Mouse (Mus musculus) ES-Bruce4 (cell line): ENCODE measurements around the gene Pgbd5. TPM values are rescaled to one million over a fixed set of nuclear protein-coding genes. Genes with fewer than 3 reads are reported as not detected.

Experiments used
- H3K27ac ChIP-seq: 2 replicates; pipeline ENCODE4 v1.5.1; 2012; ENCODE audit warnings: low read length, inconsistent platforms; ENCODE audit not compliant: insufficient read depth
- H3K27me3 ChIP-seq: 2 replicates; pipeline ENCODE4 v1.6.1; 2012; ENCODE audit warnings: mild to moderate bottlenecking, low read length, inconsistent platforms; ENCODE audit not compliant: control insufficient read depth, poor library complexity, insufficient read depth, severe bottlenecking
- H3K36me3 ChIP-seq: 2 replicates; pipeline ENCODE4 v1.6.1; 2012; ENCODE audit warnings: inconsistent platforms, mild to moderate bottlenecking, low read length, moderate library complexity; ENCODE audit not compliant: control insufficient read depth, poor library complexity, insufficient read depth, severe bottlenecking
- H3K4me1 ChIP-seq: one replicate; pipeline ENCODE4 v1.8.1; 2011; ENCODE audit warnings: low read length; ENCODE audit not compliant: control insufficient read depth, insufficient read depth
- H3K4me3 ChIP-seq: 2 replicates; pipeline ENCODE4 v1.5.1; 2011; ENCODE audit warnings: low read depth, mild to moderate bottlenecking, low read length
- H3K9ac ChIP-seq: 2 replicates; pipeline ENCODE4 v1.6.1; 2012; ENCODE audit warnings: low read depth, mild to moderate bottlenecking, inconsistent platforms; ENCODE audit not compliant: poor library complexity, severe bottlenecking
- H3K9me3 ChIP-seq: replicated peaks from 2 replicates; pipeline ENCODE4 v1.6.1; 2012; ENCODE audit warnings: mild to moderate bottlenecking, low read length, inconsistent platforms; ENCODE audit not compliant: control insufficient read depth, poor library complexity, insufficient read depth, severe bottlenecking
- CTCF ChIP-seq: IDR thresholded peaks from one replicate; pipeline ENCODE4 v1.8.1; 2011; ENCODE audit warnings: low read depth, low read length
- EP300 ChIP-seq: IDR thresholded peaks from 2 replicates; pipeline ENCODE4 v1.6.1; 2011; ENCODE audit warnings: low read depth, low read length; ENCODE audit not compliant: insufficient read depth
- POLR2A ChIP-seq: IDR thresholded peaks from one replicate; pipeline ENCODE4 v1.8.1; 2011; ENCODE audit warnings: low read length; ENCODE audit not compliant: insufficient read depth
- polyA plus RNA-seq: library from polyadenylated mRNA; stranded (reverse); fragments of >200 nt; gene quantifications from 2 replicates; pipeline ENCODE4 v1.2.4, GENCODE M21; 2011; ENCODE audit warnings: low read depth; ENCODE audit not compliant: missing spikeins, insufficient read depth, insufficient read length

Pgbd5 gene
- polyA plus RNA-seq, 1 experiment = 4.0 TPM

- Histone ChIP-seq H3K36me3 (no peaks in the 10 kb centered on the region), H3K27me3 (no peaks in the 10 kb centered on the region), H3K9me3 (no peaks in the 10 kb centered on the region), H3K27ac (no peak overlapping the region), H3K4me1 (no peaks in the 10 kb centered on the region), H3K4me3 (no peak overlapping the region), H3K9ac (no peak overlapping the region)
- TF ChIP-seq EP300 (no peak), POLR2A (no peak), CTCF (peak; percentile 77)
These were observed 40.5 kb downstream of the Pgbd5 start for GRCm38 (mm10) chr8:124398843-124399402.

- Histone ChIP-seq H3K27me3 (no peaks in the 10 kb centered on the region), H3K27ac (no peak overlapping the region), H3K9ac (no peak overlapping the region), H3K9me3 (no peaks in the 10 kb centered on the region), H3K36me3 (no peaks in the 10 kb centered on the region), H3K4me3 (no peak overlapping the region), H3K4me1 (no peaks in the 10 kb centered on the region)
- no peak for TF ChIP-seq POLR2A
- no peak for TF ChIP-seq EP300
- no peak for TF ChIP-seq CTCF
These were observed 42.0 kb downstream of the Pgbd5 start for GRCm38 (mm10) chr8:124397321-124398065.

GRCm38 (mm10) chr8:124396531-124396930, 42.9 kb downstream of the Pgbd5 start:
- Histone ChIP-seq H3K9me3 (no peaks in the 10 kb centered on the region), H3K36me3 (no peaks in the 10 kb centered on the region), H3K27me3 (no peaks in the 10 kb centered on the region), H3K4me3 (no peak overlapping the region), H3K27ac (no peak overlapping the region), H3K4me1 (peaks cover 2% of the 10 kb centered on the region), H3K9ac (no peak overlapping the region)
- TF ChIP-seq POLR2A = no peak
- TF ChIP-seq CTCF = no peak
- no peak for TF ChIP-seq EP300

- Histone ChIP-seq H3K4me3 (no peak overlapping the region), H3K27ac (no peak overlapping the region), H3K9me3 (no peaks in the 10 kb centered on the region), H3K36me3 (no peaks in the 10 kb centered on the region), H3K27me3 (no peaks in the 10 kb centered on the region), H3K4me1 (peaks cover 2% of the 10 kb centered on the region), H3K9ac (no peak overlapping the region)
- TF ChIP-seq CTCF = no peak
These were observed 44.1 kb downstream of the Pgbd5 start for GRCm38 (mm10) chr8:124395392-124395791.

GRCm38 (mm10) chr8:124394951-124395350, 44.5 kb downstream of the Pgbd5 start:
- no peak overlapping the region for H3K4me3 ChIP-seq
- no peak overlapping the region for H3K9ac ChIP-seq
- H3K9me3 ChIP-seq = no peaks in the 10 kb centered on the region
- H3K27ac ChIP-seq = no peak overlapping the region
- peaks cover 2% of the 10 kb centered on the region for H3K4me1 ChIP-seq
- no peaks in the 10 kb centered on the region for H3K27me3 ChIP-seq
- TF ChIP-seq POLR2A (no peak), EP300 (no peak), CTCF (no peak)
- no peaks in the 10 kb centered on the region for H3K36me3 ChIP-seq

GRCm38 (mm10) chr8:124393927-124394326, 45.5 kb downstream of the Pgbd5 start:
- Histone ChIP-seq H3K9ac (no peak overlapping the region), H3K27ac (no peak overlapping the region), H3K27me3 (no peaks in the 10 kb centered on the region), H3K36me3 (no peaks in the 10 kb centered on the region), H3K4me3 (no peak overlapping the region), H3K9me3 (no peaks in the 10 kb centered on the region), H3K4me1 (peaks cover 2% of the 10 kb centered on the region)
- no peak for TF ChIP-seq POLR2A
- TF ChIP-seq EP300 = no peak
- peak; percentile 58 for TF ChIP-seq CTCF
